Mouse (Mus musculus) heart, embryonic 16.5 days (tissue): ENCODE results near the gene Paqr5. TPM values are rescaled to one million over a fixed set of nuclear protein-coding genes. Genes with fewer than 3 reads are reported as not detected.
A peak's percentile ranks its signal among the peaks of the same experiment; 100 is the strongest.

Source experiments
- ATAC-seq: fragments of 200-750 bp; cut with Nextera tagmentation; replicated peaks from 2 replicates; pipeline ENCODE4 v1.8.0; 2017; ENCODE audit warnings: moderate number of reproducible peaks; ENCODE audit not compliant: insufficient read depth, low FRiP score; ENCODE audit errors: extremely low read depth
- H3K27ac ChIP-seq: fragments of 300-500 bp; sonication (generic); 2 replicates; pipeline ENCODE4 v1.5.1; 2014; ENCODE audit warnings: mild to moderate bottlenecking, low read length, control low read depth, moderate library complexity
- H3K27me3 ChIP-seq: fragments of 300-500 bp; sonication (generic); 2 replicates; pipeline ENCODE4 v1.6.1; 2014; ENCODE audit warnings: low read length, mixed read lengths; ENCODE audit not compliant: control insufficient read depth, insufficient read depth
- H3K36me3 ChIP-seq: fragments of 300-500 bp; sonication (generic); 2 replicates; pipeline ENCODE4 v1.6.1; 2014; ENCODE audit not compliant: control insufficient read depth, insufficient read depth
- H3K4me1 ChIP-seq: fragments of 300-500 bp; sonication (generic); 2 replicates; pipeline ENCODE4 v1.6.1; 2014; ENCODE audit warnings: low read length, mixed read lengths; ENCODE audit not compliant: control insufficient read depth, insufficient read depth
- H3K4me2 ChIP-seq: fragments of 300-500 bp; sonication (generic); 2 replicates; pipeline ENCODE4 v1.6.1; 2014; ENCODE audit warnings: low read depth, mild to moderate bottlenecking, control low read depth, low read length
- H3K4me3 ChIP-seq: fragments of 300-500 bp; sonication (generic); 2 replicates; pipeline ENCODE4 v1.5.1; 2014; ENCODE audit warnings: mild to moderate bottlenecking, control low read depth, low read length
- H3K9ac ChIP-seq: fragments of 300-500 bp; sonication (generic); 2 replicates; pipeline ENCODE4 v1.6.1; 2014; ENCODE audit warnings: low read length, control low read depth
- H3K9me3 ChIP-seq: fragments of 300-500 bp; sonication (generic); replicated peaks from 2 replicates; pipeline ENCODE4 v1.6.1; 2016; ENCODE audit warnings: low read length; ENCODE audit not compliant: control insufficient read depth
- WGBS: fragments of 180-500 bp; shearing (Covaris S2); extraction: QIAGEN DNeasy Blood & Tissue Kit; methylation state at CpG from one replicate; pipeline ENCODE4 v1.1.7; 2014; 5-methylcytosine and 5-hydroxymethylcytosine counted together
- polyA plus RNA-seq: library from polyadenylated mRNA; unstranded; fragments of >200 nt; fragmentation: Nextera tagmentation; extraction: Ambion mirVana; gene quantifications from 2 replicates; pipeline ENCODE4 v1.2.1, GENCODE M21; 2015

Paqr5 gene
- polyA plus RNA-seq = 1.1 and 1.3 TPM in 2 replicates

- WGBS = under 1% methylated on average over 29 of the region's 32 CpGs
- Histone ChIP-seq H3K36me3 (no peaks in the 10 kb centered on the region), H3K4me2 (peak within 1 kb of the TSS; percentile 92), H3K9me3 (no peaks in the 10 kb centered on the region), H3K27me3 (peaks cover 42% of the 10 kb centered on the region), H3K9ac (peak within 1 kb of the TSS; percentile 61), H3K4me1 (peaks cover 8% of the 10 kb centered on the region), H3K4me3 (peak within 1 kb of the TSS; percentile 59), H3K27ac (no peak within 1 kb of the TSS)
- ATAC-seq = 0 out of 2 replicates have a peak, but pooled peaks have one; percentile 54
These were observed at the start of gene Paqr5 for GRCm38 (mm10) chr9:62026600-62026999. Gene Paqr5, minus strand, starts transcription at chr9:62026856.

GRCm38 (mm10) chr9:62062234-62062633, 35.6 kb upstream of the Paqr5 start:
- Histone ChIP-seq H3K4me1 (peaks cover 12% of the 10 kb centered on the region), H3K27me3 (no peaks in the 10 kb centered on the region), H3K4me2 (no peak overlapping the region), H3K9me3 (no peaks in the 10 kb centered on the region), H3K9ac (no peak overlapping the region), H3K4me3 (no peak overlapping the region), H3K36me3 (no peaks in the 10 kb centered on the region), H3K27ac (no peak overlapping the region)
- 89% methylated on average over 3 of the region's 3 CpGs for WGBS
- no peak for ATAC-seq

- no peak for ATAC-seq
- Histone ChIP-seq H3K4me3 (no peak overlapping the region), H3K9ac (no peak overlapping the region), H3K27ac (no peak overlapping the region), H3K4me1 (peaks cover 12% of the 10 kb centered on the region), H3K27me3 (no peaks in the 10 kb centered on the region), H3K9me3 (no peaks in the 10 kb centered on the region), H3K36me3 (no peaks in the 10 kb centered on the region), H3K4me2 (peak overlapping the region; percentile 45; the same call in 1 of the 2 replicates)
- WGBS = 86% methylated on average over 2 of the region's 2 CpGs
These were observed 33.8 kb upstream of the Paqr5 start for GRCm38 (mm10) chr9:62060431-62060830.

GRCm38 (mm10) chr9:62059941-62060340, 33.3 kb upstream of the Paqr5 start:
- ATAC-seq = 0 out of 2 replicates have a peak, but pooled peaks have one; percentile 49
- no peak overlapping the region for H3K4me3 ChIP-seq
- peak overlapping the region; percentile 45 for H3K4me2 ChIP-seq
- 59% methylated on average over 11 of the region's 11 CpGs for WGBS
- no peaks in the 10 kb centered on the region for H3K36me3 ChIP-seq
- H3K4me1 ChIP-seq = peaks cover 12% of the 10 kb centered on the region
- no peak overlapping the region for H3K9ac ChIP-seq
- no peaks in the 10 kb centered on the region for H3K27me3 ChIP-seq
- H3K27ac ChIP-seq = no peak overlapping the region
- no peaks in the 10 kb centered on the region for H3K9me3 ChIP-seq

GRCm38 (mm10) chr9:62057881-62058506, 31.3 kb upstream of the Paqr5 start:
- no peaks in the 10 kb centered on the region for H3K9me3 ChIP-seq
- no peak overlapping the region for H3K9ac ChIP-seq
- H3K4me2 ChIP-seq = no peak overlapping the region
- no peaks in the 10 kb centered on the region for H3K36me3 ChIP-seq
- peaks cover 12% of the 10 kb centered on the region for H3K4me1 ChIP-seq
- no peak for ATAC-seq
- H3K27me3 ChIP-seq = no peaks in the 10 kb centered on the region
- no peak overlapping the region for H3K4me3 ChIP-seq
- H3K27ac ChIP-seq = no peak overlapping the region
- WGBS = 50% methylated on average over 7 of the region's 7 CpGs

- ATAC-seq = no peak
- WGBS = 74% methylated on average over 2 of the region's 2 CpGs
These were observed 29.6 kb upstream of the Paqr5 start for GRCm38 (mm10) chr9:62056206-62056605.

GRCm38 (mm10) chr9:62050801-62051200, 24.1 kb upstream of the Paqr5 start:
- no peaks in the 10 kb centered on the region for H3K27me3 ChIP-seq
- no peak overlapping the region for H3K27ac ChIP-seq
- H3K9ac ChIP-seq = no peak overlapping the region
- WGBS = 55% methylated on average over 4 of the region's 4 CpGs
- H3K4me3 ChIP-seq = no peak overlapping the region
- no peaks in the 10 kb centered on the region for H3K36me3 ChIP-seq
- H3K9me3 ChIP-seq = no peaks in the 10 kb centered on the region
- ATAC-seq = no peak
- no peaks in the 10 kb centered on the region for H3K4me1 ChIP-seq
- H3K4me2 ChIP-seq = no peak overlapping the region

More at GRCm38 (mm10) chr9:62056206-62056605, 29.6 kb upstream of the Paqr5 start:
- Histone ChIP-seq H3K9me3 (no peaks in the 10 kb centered on the region), H3K36me3 (no peaks in the 10 kb centered on the region), H3K27me3 (no peaks in the 10 kb centered on the region), H3K27ac (no peak overlapping the region), H3K4me2 (no peak overlapping the region), H3K4me1 (peaks cover 12% of the 10 kb centered on the region), H3K9ac (no peak overlapping the region), H3K4me3 (no peak overlapping the region)

GRCm38 (mm10) chr9:62049166-62049565, 22.5 kb upstream of the Paqr5 start:
- Histone ChIP-seq H3K27me3 (no peaks in the 10 kb centered on the region), H3K36me3 (no peaks in the 10 kb centered on the region), H3K9me3 (no peaks in the 10 kb centered on the region), H3K27ac (no peak overlapping the region), H3K4me2 (no peak overlapping the region), H3K4me3 (no peak overlapping the region), H3K9ac (no peak overlapping the region), H3K4me1 (no peaks in the 10 kb centered on the region)
- no peak for ATAC-seq
- WGBS = 61% methylated on average over 8 of the region's 8 CpGs

- WGBS = 83% methylated on average over 3 of the region's 3 CpGs
- Histone ChIP-seq H3K4me2 (no peak overlapping the region), H3K27ac (no peak overlapping the region)
These were observed 15.5 kb upstream of the Paqr5 start for GRCm38 (mm10) chr9:62042167-62042566.

More at GRCm38 (mm10) chr9:62042167-62042566, 15.5 kb upstream of the Paqr5 start:
- H3K36me3 ChIP-seq = no peaks in the 10 kb centered on the region
- no peaks in the 10 kb centered on the region for H3K27me3 ChIP-seq
- no peaks in the 10 kb centered on the region for H3K4me1 ChIP-seq
- no peak overlapping the region for H3K4me3 ChIP-seq
- no peak for ATAC-seq
- no peak overlapping the region for H3K9ac ChIP-seq
- H3K9me3 ChIP-seq = no peaks in the 10 kb centered on the region
